8 mouse cellular contexts compared by ENCODE assay signal in genomic region chr16:91688023-91688618, GRCm38 (mm10). TPM values are rescaled to one million over a fixed set of nuclear protein-coding genes. Genes with fewer than 3 reads are reported as not detected.
DNase-seq lines count a peak whose midpoint lies in the region; ATAC-seq and TF ChIP-seq lines count a peak whose summit lies in the region.

No protein-coding gene starts in this region.

- TF ChIP-seq CTCF in MEL (IDR thresholded peaks at IDR 0.05 in 2 of 3, conservative IDR thresholded peaks at IDR 0.05 in 1 of 3; ENCODE audit: control insufficient read depth in 1 of 3, insufficient read depth in 1 of 3, low read depth in 2 of 3, low read length in 3 of 3, poor library complexity in 1 of 3, severe bottlenecking in 1 of 3) = no peak

- peak; percentile 55 for DNase-seq in heart, adult 11 months
- DNase-seq in heart, adult 9 months (ENCODE audit: low spot score in 2 of 2) = no peak
- peak; percentile 46 for DNase-seq in MEL (ENCODE audit: low read depth, low spot score)
- no peak for DNase-seq in hindbrain, embryonic 11.5 days (ENCODE audit: low spot score)
- peak; percentile 43 for DNase-seq in mesoderm, embryonic 11.5 days (ENCODE audit: low read depth, low spot score)
- no peak for DNase-seq in thymus, adult 18-20 months
- DNase-seq in urinary bladder, postnatal 36 days (ENCODE audit: low spot score in 2 of 2) = no peak
- DNase-seq in spleen, postnatal 14 days (ENCODE audit: low spot score in 2 of 2) = no peak

- H3K9ac ChIP-seq in MEL (ENCODE audit: control insufficient read depth, low read depth, low read length, poor library complexity, severe bottlenecking) = peak overlapping the region; percentile 99
- peak overlapping the region; percentile 87 for H3K9ac ChIP-seq in hindbrain, embryonic 11.5 days (ENCODE audit: low read depth, low read length)

- H3K4me2 ChIP-seq in hindbrain, embryonic 11.5 days (replicated peaks; ENCODE audit: low read depth, low read length) = peak overlapping the region; percentile 83

- H3K27me3 ChIP-seq in MEL (ENCODE audit: control insufficient read depth in 1 of 2, insufficient read depth in 2 of 2, low read length in 2 of 2) = no peaks in the 10 kb centered on the region
- H3K27me3 ChIP-seq in hindbrain, embryonic 11.5 days (ENCODE audit: control insufficient read depth, insufficient read depth, low read length) = no peaks in the 10 kb centered on the region

- peak overlapping the region; percentile 89 to 92 for H3K4me3 ChIP-seq in MEL (ENCODE audit: control insufficient read depth in 1 of 2, insufficient read depth in 1 of 2, low read depth in 2 of 2, low read length in 2 of 2)
- peak overlapping the region; percentile 87 for H3K4me3 ChIP-seq in hindbrain, embryonic 11.5 days (ENCODE audit: low read depth, low read length)

- peaks cover 6 to 12% of the 10 kb centered on the region in 2 experiments; a peak in 3 of 4 replicates for H3K4me1 ChIP-seq in MEL (ENCODE audit: control insufficient read depth in 1 of 2, insufficient read depth in 2 of 2, low read length in 2 of 2)
- H3K4me1 ChIP-seq in hindbrain, embryonic 11.5 days (replicated peaks; ENCODE audit: control insufficient read depth, insufficient read depth, low read length) = 0 out of 2 replicates have a peak, but pooled peaks cover 2% of the 10 kb centered on the region

- no peak for TF ChIP-seq EP300 in MEL (IDR thresholded peaks at IDR 0.05; ENCODE audit: low read depth in 1 of 2, low read length in 2 of 2)

- no peaks in the 10 kb centered on the region for H3K9me3 ChIP-seq in MEL (replicated peaks; ENCODE audit: insufficient read depth, low read length)
- H3K9me3 ChIP-seq in hindbrain, embryonic 11.5 days (ENCODE audit: control insufficient read depth, low read length) = no peaks in the 10 kb centered on the region

- TF ChIP-seq RAD21 in MEL (IDR thresholded peaks at IDR 0.05; ENCODE audit: low read depth, low read length) = no peak

- ATAC-seq in hindbrain, embryonic 11.5 days (ENCODE audit: low FRiP score) = peak; percentile 72

- H3K27ac ChIP-seq in MEL (ENCODE audit: control insufficient read depth, low read depth, low read length) = peak overlapping the region; percentile 86
- H3K27ac ChIP-seq in hindbrain, embryonic 11.5 days (ENCODE audit: low read depth, low read length) = peak overlapping the region; percentile 85

- peaks cover 20% of the 10 kb centered on the region for H3K79me2 ChIP-seq in MEL (ENCODE audit: control insufficient read depth, insufficient read depth, low read length, poor library complexity)

- TF ChIP-seq POLR2A in MEL (IDR thresholded peaks at IDR 0.05; ENCODE audit: control insufficient read depth in 1 of 2, insufficient read depth in 1 of 2, low read depth in 1 of 2, low read length in 2 of 2, poor library complexity in 1 of 2) = no peak

- WGBS in hindbrain, embryonic 11.5 days = 2% methylated on average over 50 of the region's 51 CpGs

- peaks cover 6 to 21% of the 10 kb centered on the region in 2 experiments for H3K36me3 ChIP-seq in MEL (ENCODE audit: control insufficient read depth in 1 of 2, insufficient read depth in 2 of 2, low read length in 2 of 2)
- no peaks in the 10 kb centered on the region for H3K36me3 ChIP-seq in hindbrain, embryonic 11.5 days (ENCODE audit: control insufficient read depth, insufficient read depth, low read length)

TF ChIP-seq in MEL, 35 proteins besides CTCF, POLR2A, EP300 and RAD21:
- no peak for TF ChIP-seq MAFK (IDR thresholded peaks at IDR 0.05; ENCODE audit: borderline replicate concordance, low read depth, low read length)
- no peak for TF ChIP-seq TBP (IDR thresholded peaks at IDR 0.05; ENCODE audit: low read depth, low read length)
- TF ChIP-seq MYC (IDR thresholded peaks at IDR 0.05; ENCODE audit: low read depth, low read length) = no peak
- no peak for TF ChIP-seq USF2 (IDR thresholded peaks at IDR 0.05; ENCODE audit: borderline replicate concordance in 1 of 2, insufficient read depth in 1 of 2, low read depth in 1 of 2, low read length in 2 of 2)
- no peak for TF ChIP-seq GABPA (IDR thresholded peaks at IDR 0.05; ENCODE audit: low read depth, low read length)
- no peak for TF ChIP-seq POLR2AphosphoS2 (IDR thresholded peaks at IDR 0.05; ENCODE audit: low read length)
- no peak for TF ChIP-seq TCF12 (IDR thresholded peaks at IDR 0.05; ENCODE audit: low read depth, low read length)
- no peak for TF ChIP-seq MYB (IDR thresholded peaks at IDR 0.05; ENCODE audit: low read depth, low read length)
- no peak for TF ChIP-seq UBTF (IDR thresholded peaks at IDR 0.05; ENCODE audit: borderline replicate concordance, insufficient read depth, low read depth, low read length)
- TF ChIP-seq ZNF384 (IDR thresholded peaks at IDR 0.05; ENCODE audit: low read depth, low read length) = no peak
- no peak for TF ChIP-seq CHD2 (IDR thresholded peaks at IDR 0.05; ENCODE audit: low read length)
- no peak for TF ChIP-seq USF1 (IDR thresholded peaks at IDR 0.05; ENCODE audit: low read depth, low read length)
- no peak for TF ChIP-seq ZMIZ1 (IDR thresholded peaks at IDR 0.05; ENCODE audit: low read depth, low read length)

RNA-seq across cellular contexts. Expression of gene Donson, which starts 0.4 kb away (rescaled TPM):
- 25.4 and 25.7 TPM in 2 replicates for total RNA-seq in MEL (2012; rRNA removed)
- 10 to 100 TPM in 1 of 2 experiments, not detected in 1; 33.9 TPM for polyA plus RNA-seq in MEL (2012; ENCODE audit: insufficient read depth in 1 of 2, insufficient read length in 2 of 2, low read depth in 1 of 2, low replicate concordance in 2 of 2, missing spikeins in 1 of 2)
- polyA plus RNA-seq in hindbrain, embryonic 11.5 days (2014; fragmentation: Nextera tagmentation; extraction: Ambion mirVana) = 33.4 and 38.5 TPM in 2 replicates

RNA-seq across cellular contexts. Expression of gene Cryzl1, which starts 40.7 kb away (rescaled TPM):
- 20.2 and 23.8 TPM in 2 replicates for total RNA-seq in MEL (2012; rRNA removed)
- polyA plus RNA-seq in MEL (2012; ENCODE audit: insufficient read depth in 1 of 2, insufficient read length in 2 of 2, low read depth in 1 of 2, low replicate concordance in 2 of 2, missing spikeins in 1 of 2) = 10 to 100 TPM in 1 of 2 experiments, not detected in 1; 44.4 TPM
- polyA plus RNA-seq in hindbrain, embryonic 11.5 days (2014; fragmentation: Nextera tagmentation; extraction: Ambion mirVana) = 75.6 and 93.4 TPM in 2 replicates

RNA-seq across cellular contexts. Expression of gene Son, which starts 40.8 kb away (rescaled TPM):
- 93.6 and 102 TPM in 2 replicates for total RNA-seq in MEL (2012; rRNA removed)
- 100 to 1,000 TPM; 157 to 182 TPM for polyA plus RNA-seq in MEL (2012; ENCODE audit: insufficient read depth in 1 of 2, insufficient read length in 2 of 2, low read depth in 1 of 2, low replicate concordance in 2 of 2, missing spikeins in 1 of 2)
- 141 and 180 TPM in 2 replicates for polyA plus RNA-seq in hindbrain, embryonic 11.5 days (2014; fragmentation: Nextera tagmentation; extraction: Ambion mirVana)

RNA-seq across cellular contexts. Expression of gene Itsn1, which starts 41.0 kb away (rescaled TPM):
- 11.6 and 14.7 TPM in 2 replicates for total RNA-seq in MEL (2012; rRNA removed)
- polyA plus RNA-seq in MEL (2012; ENCODE audit: insufficient read depth in 1 of 2, insufficient read length in 2 of 2, low read depth in 1 of 2, low replicate concordance in 2 of 2, missing spikeins in 1 of 2) = 10 to 100 TPM in 1 of 2 experiments, not detected in 1; 36.5 TPM
- polyA plus RNA-seq in hindbrain, embryonic 11.5 days (2014; fragmentation: Nextera tagmentation; extraction: Ambion mirVana) = 61.1 and 61.7 TPM in 2 replicates

RNA-seq across cellular contexts. Expression of gene Gart, which starts 41.4 kb away (rescaled TPM):
- total RNA-seq in MEL (2012; rRNA removed) = 400 and 417 TPM in 2 replicates
- polyA plus RNA-seq in MEL (2012; ENCODE audit: insufficient read depth in 1 of 2, insufficient read length in 2 of 2, low read depth in 1 of 2, low replicate concordance in 2 of 2, missing spikeins in 1 of 2) = 100 to 1,000 TPM in 1 of 2 experiments, 10 to 100 TPM in 1; 94.0 to 509 TPM
- 82.5 and 94.2 TPM in 2 replicates for polyA plus RNA-seq in hindbrain, embryonic 11.5 days (2014; fragmentation: Nextera tagmentation; extraction: Ambion mirVana)

Comparison
In these comparisons a context has a peak if more than half of its experiments do, and no peak if none do; other contexts are left out.
1. DNase-seq: peak in heart, adult 11 months (single experiment), MEL (single experiment) and mesoderm, embryonic 11.5 days (single experiment); none in heart, adult 9 months (0 of 2), hindbrain, embryonic 11.5 days (single experiment), thymus, adult 18-20 months (0 of 2), urinary bladder, postnatal 36 days (0 of 2) and spleen, postnatal 14 days (0 of 2).